ENCODE assay signal across 9 mouse cellular contexts in the genomic region with DNA sequence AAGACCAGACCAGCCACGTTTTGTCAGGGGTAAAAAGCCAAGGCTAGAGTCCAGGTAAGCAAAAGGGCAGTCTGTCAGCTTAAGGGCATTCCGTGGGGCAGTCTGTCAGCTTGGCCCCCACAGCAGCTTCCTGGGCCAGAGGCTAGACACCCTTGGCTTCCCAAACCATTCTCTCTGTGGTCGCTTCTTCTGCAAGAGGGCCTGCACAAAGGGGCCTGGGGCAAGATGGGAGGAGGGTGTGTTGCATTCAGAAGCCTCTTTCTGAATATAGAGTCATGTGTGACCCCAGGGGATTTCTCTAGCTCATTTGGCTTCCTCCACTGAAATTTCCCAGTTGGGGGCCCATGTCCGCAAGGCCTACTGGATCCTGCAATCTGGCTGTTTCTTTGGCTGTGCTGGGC. TPM values are rescaled to one million over a fixed set of nuclear protein-coding genes. Genes with fewer than 3 reads are reported as not detected.
DNase-seq lines count a peak whose midpoint lies in the region; ATAC-seq and TF ChIP-seq lines count a peak whose summit lies in the region.
"Had no signal": no experiment of that assay in that cellular context is flagged by ENCODE, and none has a peak within 500 bp of the region (broad histone marks: within the 10 kb centered on the region; RNA-seq: fewer than 3 reads in every experiment).

No protein-coding gene starts in this region.

- no peaks in the 10 kb centered on the region for H3K27me3 ChIP-seq in heart, embryonic 15.5 days
- no peaks in the 10 kb centered on the region for H3K27me3 ChIP-seq in midbrain, embryonic 10.5 days (ENCODE audit: low read depth, poor library complexity, severe bottlenecking)
- H3K27me3 ChIP-seq in midbrain, embryonic 16.5 days (ENCODE audit: control insufficient read depth, insufficient read depth, low read depth, low read length) = no peaks in the 10 kb centered on the region
- H3K27me3 ChIP-seq in hindbrain, postnatal 0 days (ENCODE audit: insufficient read depth, low read length) = no peaks in the 10 kb centered on the region
- H3K27me3 ChIP-seq: neural tube, embryonic 12.5 days had no signal

- no peak for TF ChIP-seq POLR2A in brain, embryonic 14.5 days (IDR thresholded peaks at IDR 0.05; ENCODE audit: borderline replicate concordance, extremely low read depth, insufficient read depth, insufficient read length, poor library complexity, severe bottlenecking)

- H3K4me3 ChIP-seq in heart, embryonic 15.5 days = no peak overlapping the region
- no peak overlapping the region for H3K4me3 ChIP-seq in midbrain, embryonic 10.5 days
- no peak overlapping the region for H3K4me3 ChIP-seq in midbrain, embryonic 16.5 days (ENCODE audit: low read depth, low read length)
- no peak overlapping the region for H3K4me3 ChIP-seq in hindbrain, postnatal 0 days (ENCODE audit: low read length)
- H3K4me3 ChIP-seq: neural tube, embryonic 12.5 days had no signal

- H3K9ac ChIP-seq in heart, embryonic 15.5 days = no peak overlapping the region
- H3K9ac ChIP-seq in midbrain, embryonic 16.5 days (ENCODE audit: low read depth, low read length) = no peak overlapping the region
- H3K9ac ChIP-seq in hindbrain, postnatal 0 days (replicated peaks; ENCODE audit: low read length) = no peak overlapping the region
- H3K9ac ChIP-seq: neural tube, embryonic 12.5 days had no signal

- no peaks in the 10 kb centered on the region for H3K9me3 ChIP-seq in heart, embryonic 15.5 days (replicated peaks)
- H3K9me3 ChIP-seq in midbrain, embryonic 10.5 days (replicated peaks) = no peaks in the 10 kb centered on the region
- H3K9me3 ChIP-seq in midbrain, embryonic 16.5 days (replicated peaks; ENCODE audit: control insufficient read depth, low read length, poor library complexity, severe bottlenecking) = no peaks in the 10 kb centered on the region
- no peaks in the 10 kb centered on the region for H3K9me3 ChIP-seq in hindbrain, postnatal 0 days (ENCODE audit: low read length)
- H3K9me3 ChIP-seq: neural tube, embryonic 12.5 days had no signal

- no peaks in the 10 kb centered on the region for H3K36me3 ChIP-seq in heart, embryonic 15.5 days
- H3K36me3 ChIP-seq in midbrain, embryonic 10.5 days = no peaks in the 10 kb centered on the region
- H3K36me3 ChIP-seq in midbrain, embryonic 16.5 days (ENCODE audit: control insufficient read depth, insufficient read depth, low read length) = no peaks in the 10 kb centered on the region
- no peaks in the 10 kb centered on the region for H3K36me3 ChIP-seq in hindbrain, postnatal 0 days (ENCODE audit: insufficient read depth, low read length)
- H3K36me3 ChIP-seq: neural tube, embryonic 12.5 days had no signal

- DNase-seq in heart, adult 11 months = no peak
- DNase-seq in midbrain, embryonic 10.5 days (ENCODE audit: low spot score) = no peak
- peak; percentile 46 for DNase-seq in brain, embryonic 14.5 days (ENCODE audit: low read depth)
- peak; percentile 46 for DNase-seq in hindbrain, postnatal 0 days (ENCODE audit: low spot score)
- DNase-seq in layer of hippocampus, adult 11-12 months (ENCODE audit: low spot score) = no peak
- no peak for DNase-seq in ovary, postnatal 10 days (ENCODE audit: low spot score)

- 78% methylated on average over 4 of the region's 4 CpGs for WGBS in heart, embryonic 15.5 days
- 58% methylated on average over 4 of the region's 4 CpGs for WGBS in midbrain, embryonic 10.5 days
- 46% methylated on average over 4 of the region's 4 CpGs for WGBS in midbrain, embryonic 16.5 days
- 43% methylated on average over 4 of the region's 4 CpGs for WGBS in hindbrain, postnatal 0 days

- TF ChIP-seq CTCF in brain, embryonic 14.5 days (IDR thresholded peaks at IDR 0.05; ENCODE audit: borderline replicate concordance, extremely low read depth, insufficient read depth, insufficient read length) = no peak
- TF ChIP-seq CTCF in hindbrain, postnatal 0 days (IDR thresholded peaks at IDR 0.05; ENCODE audit: low read depth) = no peak

- no peak overlapping the region for H3K4me2 ChIP-seq in heart, embryonic 15.5 days
- H3K4me2 ChIP-seq in midbrain, embryonic 16.5 days (ENCODE audit: low read length) = no peak overlapping the region
- H3K4me2 ChIP-seq in hindbrain, postnatal 0 days (ENCODE audit: low read depth, low read length) = no peak overlapping the region
- H3K4me2 ChIP-seq: neural tube, embryonic 12.5 days had no signal

- H3K4me1 ChIP-seq in heart, embryonic 15.5 days (replicated peaks) = peaks cover 12% of the 10 kb centered on the region
- peaks cover 31% of the 10 kb centered on the region for H3K4me1 ChIP-seq in midbrain, embryonic 10.5 days
- peaks cover 8% of the 10 kb centered on the region; the same call in 1 of the 2 replicates for H3K4me1 ChIP-seq in midbrain, embryonic 16.5 days (ENCODE audit: control insufficient read depth, insufficient read depth, low read length)
- no peaks in the 10 kb centered on the region for H3K4me1 ChIP-seq in hindbrain, postnatal 0 days (ENCODE audit: insufficient read depth, low read length)

- 0 out of 2 replicates have a peak overlapping the region, but pooled peaks have one; percentile 5 for H3K27ac ChIP-seq in heart, embryonic 15.5 days
- 0 out of 2 replicates have a peak overlapping the region, but pooled peaks have one; percentile 30 for H3K27ac ChIP-seq in midbrain, embryonic 10.5 days (replicated peaks)
- H3K27ac ChIP-seq in midbrain, embryonic 16.5 days (ENCODE audit: low read length) = no peak overlapping the region; the same call in 1 of the 2 replicates
- H3K27ac ChIP-seq in hindbrain, postnatal 0 days = no peak overlapping the region
- H3K27ac ChIP-seq: neural tube, embryonic 12.5 days had no signal

- no peak for ATAC-seq in heart, embryonic 15.5 days (replicated peaks; ENCODE audit: insufficient number of reproducible peaks, insufficient read depth, low FRiP score, low read depth)
- no peak for ATAC-seq in midbrain, embryonic 16.5 days
- peak; percentile 30; the same call in 1 of the 2 replicates for ATAC-seq in hindbrain, postnatal 0 days

RNA-seq across cellular contexts. Expression of a gene that starts 21.6 kb away (rescaled TPM):
- polyA plus RNA-seq in heart, embryonic 15.5 days (2015; fragmentation: Nextera tagmentation; extraction: Ambion mirVana) = 16.4 and 22.5 TPM in 2 replicates
- 9.2 TPM in 2 replicates for polyA plus RNA-seq in midbrain, embryonic 10.5 days (2016; fragmentation: Nextera tagmentation; extraction: Ambion mirVana)
- 16.7 and 20.9 TPM in 2 replicates for polyA plus RNA-seq in midbrain, embryonic 16.5 days (2015; fragmentation: Nextera tagmentation; extraction: Ambion mirVana)
- polyA plus RNA-seq in brain, embryonic 14.5 days (2012; rRNA removed) = 21.2 and 29.9 TPM in 2 replicates
- 39.6 and 41.6 TPM in 2 replicates for total RNA-seq in hindbrain, postnatal 0 days (2014; rRNA removed)
- polyA plus RNA-seq in hindbrain, postnatal 0 days (2015; fragmentation: Nextera tagmentation; extraction: Ambion mirVana) = 14.4 and 18.1 TPM in 2 replicates

Comparison
In these comparisons a context has a peak if more than half of its experiments do, and no peak if none do; other contexts are left out.
1. H3K27ac ChIP-seq: peak in heart, embryonic 15.5 days (single experiment) and midbrain, embryonic 10.5 days (single experiment); none in midbrain, embryonic 16.5 days (single experiment) and hindbrain, postnatal 0 days (single experiment).
2. DNase-seq: peak in brain, embryonic 14.5 days (single experiment) and hindbrain, postnatal 0 days (single experiment); none in heart, adult 11 months (single experiment), midbrain, embryonic 10.5 days (single experiment), layer of hippocampus, adult 11-12 months (single experiment) and ovary, postnatal 10 days (single experiment).